Mouse (Mus musculus) adrenal gland, postnatal 4 days (tissue): ENCODE measurements around the gene Fmc1. TPM values are rescaled to one million over a fixed set of nuclear protein-coding genes. Genes with fewer than 3 reads are reported as not detected.
"Not testable (repeated sequence)": the region's sequence is repeated elsewhere in the genome, so short reads cannot be mapped to it uniquely, and the experiment has no call there.

ENCODE experiments used
- DNase-seq, 2 experiments: peaks; one replicate each; pipeline ENCODE4 v3.0.0; 2021 to 2022; ENCODE audit warnings: low spot score in 2 of 2, mixed read lengths in 2 of 2
- long read RNA-seq, 2 experiments: library from polyadenylated mRNA; stranded (forward); transcript quantifications; one replicate each; pipeline ENCODE4 v2.0.0; 2021
- total RNA-seq, 2 experiments: library from RNA; stranded (reverse); gene quantifications; 2 replicates each; pipeline ENCODE4 v1.2.3; 2021

Gene Fmc1
- total RNA-seq: 100 to 1,000 TPM in 1 of 2 experiments, 10 to 100 TPM in 1; 99.5 to 103 TPM
- long read RNA-seq, experiment 1, transcript Fmc1-201 (2 exons, 479 nt): major isoform, 52 of 58 reads
- long read RNA-seq, experiment 1, partial matches to known transcripts: 5 of 58 reads
- long read RNA-seq, experiment 1, other reads (novel, unspliced or antisense): 1 of 58 reads
- long read RNA-seq, experiment 2, transcript Fmc1-201 (2 exons, 479 nt): major isoform, 33 of 45 reads
- long read RNA-seq, experiment 2, partial matches to known transcripts: 12 of 45 reads
- long read RNA-seq, experiment 2, other reads (novel, unspliced or antisense): 0 of 45 reads

DNA sequence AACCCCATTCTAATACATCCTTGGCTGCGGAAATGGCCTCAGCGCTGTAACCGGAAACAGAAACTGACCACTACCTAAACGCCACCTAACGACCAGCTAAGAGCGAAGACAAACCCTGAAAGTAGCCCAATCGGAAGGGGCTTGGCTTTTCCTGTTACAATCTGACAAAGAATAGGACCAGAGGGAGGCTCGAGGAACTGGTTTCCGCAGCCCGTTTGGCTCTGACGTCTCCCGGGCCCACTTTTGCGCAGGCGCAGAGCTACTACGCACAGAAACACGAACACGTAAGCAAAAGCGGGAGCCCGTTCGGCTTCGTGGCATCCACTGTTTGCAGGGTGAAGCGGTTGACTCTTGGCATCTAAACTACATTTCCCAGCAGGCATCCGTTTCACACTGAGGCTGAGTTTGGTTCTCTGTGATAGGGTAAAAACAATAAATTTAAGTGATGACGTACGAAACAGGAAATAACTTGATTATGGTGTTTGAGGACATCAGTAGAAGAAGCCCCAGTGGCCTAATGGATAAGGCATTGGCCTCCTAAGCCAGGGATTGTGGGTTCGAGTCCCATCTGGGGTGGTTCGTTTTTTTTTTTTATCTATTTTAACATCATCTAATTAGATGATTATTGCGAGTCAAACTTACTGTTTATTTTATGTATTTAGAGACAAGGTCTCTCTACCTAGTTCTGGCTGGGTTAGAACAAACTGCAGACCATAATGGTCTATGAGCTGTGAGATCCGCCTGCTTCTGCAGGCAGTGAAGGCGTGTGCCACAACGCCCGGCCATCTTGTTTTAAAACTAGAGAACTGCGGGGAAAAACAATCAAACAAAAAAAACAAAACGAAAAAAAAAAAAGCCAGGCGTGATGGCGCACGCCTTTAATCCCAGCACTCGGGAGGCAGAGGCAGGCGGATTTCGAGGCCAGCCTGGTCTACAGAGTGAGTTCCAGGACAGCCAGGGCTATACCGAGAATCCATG lies at the start of gene Fmc1:
Fmc1 (plus strand) TSS at position 75 of the 978 bp plus-strand sequence.
- peak; percentile 81 to 92 for DNase-seq

DNA sequence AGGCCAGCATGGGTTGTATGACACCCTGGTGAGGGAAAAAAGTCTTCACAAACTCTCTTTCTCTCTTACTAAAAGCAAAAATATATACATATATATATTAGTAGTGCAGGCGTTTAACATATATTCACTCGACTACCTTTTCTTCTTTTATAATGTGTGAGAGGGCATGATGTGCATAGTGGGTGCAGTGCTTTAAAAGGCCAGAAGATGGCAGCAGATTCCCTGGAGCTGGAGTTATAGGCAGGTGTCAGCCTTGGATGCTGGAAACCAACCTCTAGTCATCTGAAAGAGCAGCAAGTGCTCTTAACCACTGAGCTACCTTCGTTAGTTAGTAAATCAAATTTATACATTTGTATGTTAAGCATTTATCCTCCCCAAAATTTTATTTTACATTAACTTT lies 40.8 kb upstream of the Fmc1 start:
- DNase-seq: no peak

DNA sequence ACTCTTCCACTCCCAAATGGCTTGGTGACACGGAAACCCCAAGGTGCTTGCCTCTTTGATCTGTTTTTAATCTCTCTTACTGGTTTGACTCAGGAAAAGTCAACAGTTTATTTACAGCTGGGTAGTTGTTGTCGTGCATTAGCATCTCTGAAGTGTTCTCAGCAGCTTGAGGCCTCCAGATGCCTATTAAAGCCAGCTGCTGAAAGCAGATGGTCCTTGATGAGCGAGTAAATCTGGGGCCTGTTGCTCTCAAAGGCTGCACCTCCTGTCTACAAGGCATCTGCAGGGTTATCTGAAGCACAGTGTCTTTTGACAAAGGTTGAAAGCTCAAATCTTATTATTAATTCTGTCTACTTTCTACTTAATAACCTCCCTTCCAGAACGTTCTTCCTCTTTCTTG lies 37.7 kb upstream of the Fmc1 start:
- DNase-seq: no peak

DNA sequence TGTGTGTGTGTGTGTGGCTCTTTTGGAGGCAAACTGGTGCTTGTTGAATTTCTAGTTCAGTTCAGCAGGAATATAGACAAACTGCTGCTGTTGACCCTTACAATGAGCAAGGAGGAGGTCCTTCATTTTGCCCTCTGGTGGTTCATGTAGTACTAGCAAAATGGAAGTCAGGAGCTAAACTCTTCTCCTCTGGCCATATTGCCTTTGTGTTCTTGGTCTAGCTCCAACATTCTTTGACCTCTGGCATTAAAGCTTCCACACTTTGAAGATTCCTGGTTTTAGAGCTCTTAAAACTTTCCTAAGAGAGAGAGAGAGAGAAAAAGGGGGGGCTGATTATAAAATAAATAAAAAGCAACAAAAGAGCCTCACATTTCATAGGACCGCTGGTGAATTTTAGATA lies 21.2 kb upstream of the Fmc1 start:
- no peak for DNase-seq

DNA sequence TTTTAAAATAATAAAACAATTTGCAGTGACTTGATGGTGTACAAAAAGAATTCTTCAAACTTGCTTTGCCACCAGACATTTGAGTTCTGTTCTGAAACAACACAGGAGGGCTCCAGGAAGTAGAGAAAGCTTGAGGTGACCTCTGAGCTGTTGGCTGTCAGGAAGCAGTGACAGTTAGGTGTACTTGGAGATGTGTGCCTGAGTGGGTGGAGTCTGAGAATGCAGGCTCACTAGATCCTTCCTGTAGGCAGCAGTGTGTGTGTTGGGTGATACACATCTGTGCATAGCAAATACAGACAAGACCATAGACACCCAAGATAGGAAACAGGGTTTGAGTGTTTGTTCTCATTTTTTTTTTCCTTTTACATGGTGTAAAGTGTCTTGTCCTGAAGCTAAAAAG lies 20.5 kb upstream of the Fmc1 start:
- DNase-seq: no peak

DNA sequence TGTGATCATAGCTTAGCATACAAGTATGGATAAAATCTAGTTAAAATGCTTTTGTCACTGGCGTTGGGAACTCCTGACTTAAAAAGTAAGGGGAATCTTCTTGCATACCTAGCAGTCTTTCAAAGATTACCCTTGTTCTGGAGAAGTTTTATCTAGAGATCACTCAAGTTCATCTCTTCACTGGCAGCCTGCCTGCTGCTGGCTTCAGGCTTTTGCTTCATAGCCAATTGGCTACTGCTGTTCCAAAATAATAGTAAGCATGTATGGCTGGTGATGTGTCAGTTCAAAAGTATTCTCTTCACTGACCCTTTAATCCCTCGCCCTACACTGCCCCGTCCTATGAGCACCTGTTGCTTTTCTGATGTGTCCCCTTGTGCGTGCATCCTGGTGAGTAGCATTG lies 18.1 kb upstream of the Fmc1 start:
- DNase-seq: no peak

DNA sequence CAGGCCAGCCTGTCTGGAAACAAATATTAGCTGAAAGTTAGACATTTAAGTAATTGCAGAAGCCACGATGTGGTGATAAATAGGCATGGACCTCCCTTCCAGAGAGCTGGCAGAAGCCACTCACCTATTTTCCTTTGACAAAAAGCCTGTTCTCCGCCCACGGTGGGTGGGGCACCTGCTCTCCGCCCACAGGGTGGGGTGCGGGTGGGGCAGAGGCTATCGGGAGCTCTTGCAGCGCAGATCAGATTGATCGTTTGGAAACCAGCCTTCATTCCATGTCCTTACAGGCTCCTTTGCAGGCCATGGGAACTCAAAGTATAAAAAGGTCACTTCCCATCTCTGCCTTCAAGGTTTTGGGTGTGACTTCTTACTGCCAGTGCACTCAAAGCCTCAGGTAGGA lies 9.5 kb upstream of the Fmc1 start:
- no peak for DNase-seq

DNA sequence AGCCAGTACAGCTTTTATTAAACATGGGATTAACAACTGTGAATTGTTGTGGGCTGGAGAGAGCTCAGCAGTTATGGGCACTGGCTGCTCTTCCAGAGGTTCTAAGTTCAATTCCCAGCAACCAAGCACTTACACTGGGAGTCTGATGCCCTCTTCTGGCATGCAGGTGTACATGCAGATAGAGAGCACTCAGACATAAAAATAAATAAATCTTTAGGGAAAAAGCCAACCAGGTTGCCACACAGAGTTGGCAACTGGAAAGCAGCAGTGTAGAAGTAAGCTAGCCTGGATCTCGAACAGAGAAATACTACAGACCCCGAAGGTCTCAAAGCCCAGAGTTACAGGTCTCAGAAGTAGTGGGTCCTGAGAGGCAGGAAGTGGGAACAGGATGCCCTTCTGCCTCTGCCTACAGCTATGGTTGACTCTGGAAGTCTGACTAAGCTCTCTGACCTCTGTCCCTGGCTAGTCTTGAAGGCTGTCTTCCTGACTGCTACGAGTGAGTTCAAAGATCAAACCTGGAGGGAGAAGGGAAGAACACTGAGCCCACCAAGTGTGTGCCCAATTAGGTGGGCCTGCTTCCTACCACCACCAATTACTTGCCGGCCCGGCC lies 2.0 kb upstream of the Fmc1 start:
- no peak for DNase-seq

DNA sequence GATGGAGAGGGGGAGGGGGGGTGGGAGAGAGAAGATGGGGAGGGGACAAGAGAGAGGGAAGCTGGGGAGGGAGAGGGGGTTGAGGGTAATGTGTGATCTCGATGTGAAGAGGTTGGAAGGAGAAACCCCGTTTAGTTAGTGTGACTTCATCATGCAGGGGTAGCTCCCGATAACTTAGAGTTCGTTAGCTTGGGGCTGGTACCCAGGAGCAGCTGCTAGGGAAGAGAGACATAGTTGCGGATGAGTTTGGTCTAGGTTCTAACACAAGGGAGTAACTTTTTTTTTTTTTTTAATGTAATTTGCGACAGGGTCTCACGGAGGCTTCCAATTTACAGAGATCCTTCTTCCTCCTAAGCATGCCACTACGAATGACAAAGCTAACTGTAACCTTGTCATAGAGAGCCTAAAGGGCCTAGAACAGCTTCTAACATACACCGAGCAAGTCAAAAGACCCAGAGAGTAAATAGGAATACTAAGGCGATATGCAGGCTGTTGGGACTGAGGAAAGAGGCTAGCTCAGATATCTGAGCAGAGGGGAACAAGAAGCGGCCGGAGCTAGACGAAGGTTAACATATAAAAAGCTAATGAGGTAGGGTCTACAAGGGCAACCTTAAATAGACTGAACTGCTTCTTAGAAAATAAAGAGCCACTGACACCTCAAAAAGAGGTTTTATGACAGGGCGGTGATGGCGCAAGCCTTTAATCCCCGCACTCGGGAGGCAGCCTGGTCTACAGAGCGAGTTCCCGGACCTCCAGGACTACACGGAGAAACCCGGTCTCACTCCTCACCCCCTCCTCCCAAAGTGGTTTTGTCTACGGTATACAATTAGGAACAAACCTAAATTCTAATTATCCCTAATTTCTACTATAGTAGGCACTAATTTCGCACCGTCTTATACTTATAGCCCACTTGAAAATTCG lies 542 bp upstream of the Fmc1 start:
- peak in 1 of 2 experiments; percentile 21 for DNase-seq

DNA sequence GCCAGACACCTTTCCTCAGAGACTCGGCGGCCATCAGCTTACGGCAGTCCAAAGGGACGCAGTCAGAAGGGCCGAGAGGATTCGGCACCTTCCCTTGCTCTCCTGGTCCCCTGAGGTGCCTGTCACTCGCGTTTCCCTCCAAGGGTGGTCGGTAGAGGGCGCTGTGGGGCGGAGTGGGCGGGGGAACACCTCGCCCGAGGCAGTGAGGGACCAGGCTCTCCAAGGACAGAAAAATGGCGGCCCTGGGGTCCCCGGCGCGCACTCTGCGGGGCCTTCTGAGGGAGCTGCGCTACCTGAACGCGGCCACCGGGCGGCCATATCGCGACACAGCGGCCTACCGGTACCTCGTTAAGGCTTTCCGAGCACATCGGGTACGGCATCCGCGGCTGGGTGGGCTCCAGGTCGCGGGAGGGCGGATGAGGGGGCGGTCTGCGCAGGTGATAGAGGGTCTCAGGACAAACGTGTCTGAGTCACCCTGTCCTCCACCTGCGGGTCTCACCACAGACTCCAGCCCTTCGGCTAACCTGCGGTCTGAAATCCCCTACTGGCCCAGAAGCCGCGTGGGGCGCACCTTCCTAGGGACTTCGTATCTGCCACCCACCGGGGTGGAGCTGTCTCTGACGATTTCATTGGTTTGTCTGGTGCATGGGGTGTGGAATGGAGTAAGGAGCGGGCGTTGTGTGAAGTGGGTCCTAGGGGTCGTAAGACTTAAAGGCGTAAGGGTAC lies 1.5 kb downstream of the Fmc1 start:
- DNase-seq: peak; percentile 99 to 100

DNA sequence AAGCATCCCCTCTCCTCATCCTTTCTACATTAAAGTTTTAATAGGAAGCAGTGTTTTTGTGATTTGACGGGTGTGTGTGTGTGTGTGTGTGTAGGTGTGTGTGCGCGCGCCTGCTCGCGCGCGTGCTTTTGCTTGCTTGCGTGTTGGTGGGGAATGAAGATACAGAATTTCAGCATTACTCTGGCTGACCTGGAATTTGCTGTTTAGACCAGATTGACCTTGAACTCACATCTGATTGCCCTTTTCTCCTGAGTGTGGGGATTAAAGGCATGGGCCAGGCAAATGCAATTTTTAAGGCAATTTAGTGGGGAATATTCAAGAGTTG lies 2.0 kb downstream of the Fmc1 start:
- DNase-seq: no peak

DNA sequence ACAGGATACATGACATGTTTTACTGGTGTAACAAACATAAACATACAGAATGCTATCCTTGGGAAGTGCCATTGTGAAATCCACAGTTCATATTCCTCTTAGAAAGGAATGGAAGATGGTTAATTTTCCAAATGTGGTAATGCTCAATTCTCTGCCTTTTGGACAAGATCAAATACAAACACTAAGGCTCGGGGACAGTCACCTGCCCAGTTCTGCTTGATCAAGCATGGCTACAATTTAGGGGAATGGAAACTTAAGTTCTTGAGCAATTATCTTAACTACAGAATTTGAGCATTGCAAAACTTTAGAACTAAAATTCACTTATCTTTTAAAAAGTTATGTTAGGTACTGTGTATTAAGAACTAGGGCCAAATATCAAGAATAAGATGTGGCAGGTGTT lies 2.5 kb downstream of the Fmc1 start:
- no peak for DNase-seq

DNA sequence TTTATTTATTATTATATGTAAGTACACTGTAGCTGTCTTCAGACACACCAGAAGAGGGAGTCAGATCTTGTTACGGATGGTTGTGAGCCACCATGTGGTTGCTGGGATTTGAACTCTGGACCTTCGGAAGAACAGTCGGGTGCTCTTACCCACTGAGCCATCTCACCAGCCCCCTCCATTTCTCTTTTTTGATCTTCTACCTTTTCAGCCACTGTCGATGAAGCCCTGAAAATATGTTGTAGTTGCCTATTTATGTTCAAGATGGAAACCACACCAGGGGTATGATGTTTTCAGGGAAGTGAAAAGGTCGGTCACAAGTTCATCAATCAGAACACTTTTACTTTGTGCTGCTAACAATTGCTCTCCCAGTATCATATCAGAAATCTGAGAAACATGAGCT lies 10.8 kb downstream of the Fmc1 start:
- not testable (repeated sequence) for DNase-seq

DNA sequence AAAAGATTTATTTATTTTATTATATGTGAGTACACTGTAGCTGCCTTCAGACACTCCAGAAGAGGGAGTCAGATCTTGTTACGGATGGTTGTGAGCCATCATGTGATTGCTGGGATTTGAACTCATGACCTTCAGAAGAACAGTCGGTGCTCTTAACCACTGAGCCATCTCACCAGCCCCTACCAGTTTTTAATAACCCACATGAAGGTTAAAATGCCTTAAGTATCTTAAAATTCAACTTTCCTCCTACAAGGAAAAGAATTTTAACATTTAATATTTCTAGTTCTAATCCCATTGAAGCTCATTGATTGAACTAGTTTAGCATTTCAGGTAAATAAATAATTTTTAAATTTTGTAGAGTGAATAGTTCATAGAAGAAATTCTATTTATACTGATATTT lies 13.7 kb downstream of the Fmc1 start:
- not testable (repeated sequence) for DNase-seq

DNA sequence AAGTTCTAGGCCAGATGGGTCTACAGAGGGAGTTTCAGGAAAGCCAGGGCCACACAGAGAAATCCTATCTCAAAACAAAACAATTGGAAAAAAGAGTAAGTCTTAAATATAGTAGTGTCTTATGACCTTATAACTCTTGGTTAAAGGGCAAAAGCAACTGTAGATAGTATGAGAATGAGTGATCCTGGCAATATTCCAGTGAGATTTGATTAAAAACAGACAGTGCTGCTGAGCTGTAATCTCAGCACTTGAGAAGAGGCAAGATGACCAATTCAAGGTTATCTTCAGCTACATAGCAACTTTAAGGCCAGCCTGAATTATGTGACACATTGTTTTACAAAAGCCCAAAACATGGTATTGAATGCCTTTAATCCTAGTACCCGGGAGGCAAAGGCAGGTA lies 14.4 kb downstream of the Fmc1 start:
- no peak for DNase-seq

DNA sequence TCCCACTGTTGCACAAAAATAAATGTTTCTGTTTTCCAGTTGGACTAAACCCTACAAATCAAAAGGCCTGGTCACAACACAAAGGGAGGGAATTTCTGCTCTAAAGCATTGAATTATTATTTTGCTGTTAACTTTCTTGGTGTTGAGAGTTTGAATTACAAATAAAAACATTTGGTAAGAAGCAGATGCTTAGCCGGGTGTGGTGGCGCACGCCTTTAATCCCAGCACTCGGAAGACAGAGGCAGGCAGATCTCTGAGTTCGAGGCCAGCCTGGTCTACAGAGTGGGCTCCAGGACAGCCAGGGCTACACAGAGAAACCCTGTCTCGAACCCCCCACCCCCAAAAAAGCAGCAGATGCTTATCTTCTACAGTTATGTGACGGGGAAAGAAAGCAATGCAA lies 15.3 kb downstream of the Fmc1 start:
- not testable (repeated sequence) for DNase-seq

DNA sequence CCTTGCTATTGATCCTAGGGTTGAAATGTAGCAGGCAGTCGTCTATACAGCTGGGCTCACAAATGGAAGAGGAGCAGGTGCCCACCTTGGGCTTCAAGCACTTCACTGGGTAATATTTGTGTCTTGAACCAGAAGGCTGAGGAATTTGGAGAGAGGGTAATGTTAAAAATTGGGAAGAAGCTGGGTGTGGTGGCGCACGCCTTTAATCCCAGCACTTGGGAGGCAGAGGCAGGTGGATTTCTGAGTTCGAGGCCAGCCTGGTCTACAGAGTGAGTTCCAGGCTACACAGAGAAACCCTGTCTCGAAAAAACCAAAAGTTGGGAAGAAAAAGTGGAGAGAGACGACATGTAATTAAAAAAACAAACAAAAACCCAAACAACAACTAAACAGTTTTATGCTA lies 16.5 kb downstream of the Fmc1 start:
- DNase-seq: not testable (repeated sequence)

DNA sequence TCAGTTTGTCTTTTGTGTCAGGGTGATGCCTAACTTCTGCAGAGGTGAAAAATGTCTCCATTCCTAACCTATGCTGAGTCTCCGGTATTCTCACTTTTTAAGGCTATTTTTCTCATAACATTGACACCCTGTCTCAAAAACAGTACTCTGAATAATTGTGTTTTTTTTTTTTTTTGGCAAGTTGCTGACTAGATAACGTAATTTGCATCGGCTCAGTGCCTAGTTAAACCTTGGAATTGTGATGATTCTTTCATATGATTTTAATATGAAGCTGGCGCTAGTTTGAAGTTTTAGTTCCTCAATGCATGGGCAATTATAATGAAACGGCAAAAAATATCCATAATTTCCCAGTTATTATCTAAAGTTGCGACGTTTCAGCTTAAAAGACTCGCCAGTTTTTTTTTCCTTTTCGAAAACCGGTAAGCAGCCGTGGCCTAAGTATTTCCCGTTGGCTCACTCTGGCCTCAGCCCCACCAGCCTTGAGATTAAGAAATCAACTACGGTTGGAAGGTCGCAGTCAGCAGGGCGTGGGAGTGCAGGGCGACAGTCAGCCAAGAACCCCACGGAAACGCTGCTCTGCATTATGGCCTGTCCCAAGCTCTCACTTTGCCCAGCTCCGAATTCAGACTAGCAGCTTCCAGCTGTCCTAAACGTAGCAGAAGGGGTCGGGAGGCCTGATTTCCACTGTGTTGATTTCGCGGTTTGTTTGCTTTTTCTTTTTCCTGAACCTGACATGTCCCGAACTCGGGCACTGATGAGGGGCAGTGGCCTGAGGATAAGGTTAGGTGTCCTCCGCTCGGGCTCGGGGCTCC lies 17.2 kb downstream of the Fmc1 start:
- DNase-seq: peak; percentile 35 to 53
